Mouse (Mus musculus): ENCODE measurements at regions not wholly inside any gene's neighbourhood (a gene's known extent, or its start where the extent isn't known, plus 50 kb on each side); places are given as distances from the start of the nearest gene placed in this dataset.

DNA sequence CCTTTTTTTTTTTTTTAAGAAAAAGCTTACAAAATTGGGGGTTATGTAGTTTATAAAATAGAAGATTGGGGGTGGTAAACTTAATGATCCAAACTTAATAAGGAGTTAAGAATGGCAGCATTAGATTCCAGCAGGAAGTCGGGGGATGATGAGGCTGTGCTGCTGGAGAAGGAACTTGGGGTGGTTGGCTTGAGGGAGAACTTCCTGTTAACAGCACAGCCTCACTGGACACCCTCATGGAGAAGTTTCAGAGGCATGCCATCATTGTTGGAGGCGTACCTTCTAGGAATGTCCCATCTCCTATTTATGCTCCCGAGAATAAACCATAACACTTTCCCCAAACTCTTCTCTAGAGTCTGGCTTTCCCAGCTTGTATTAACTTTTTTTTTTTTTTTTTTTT lies 126.7 kb upstream of the Smim15 start:
- no peak overlapping the region for H3K4me2 ChIP-seq (ENCODE audit: low read depth, low read length)
- H3K27me3 ChIP-seq (ENCODE audit: control insufficient read depth, insufficient read depth, low read length): peaks cover 42% of the 10 kb centered on the region
- H3K9ac ChIP-seq (replicated peaks; ENCODE audit: low read depth, low read length): no peak overlapping the region
- H3K27ac ChIP-seq (ENCODE audit: low read depth): no peak overlapping the region
- no peaks in the 10 kb centered on the region for H3K9me3 ChIP-seq (replicated peaks; ENCODE audit: control insufficient read depth, low read length)
- ATAC-seq (ENCODE audit: insufficient read depth, low read depth) (no peak), DNase-seq (ENCODE audit: low spot score) (no peak)
- TF ChIP-seq CTCF (IDR thresholded peaks at IDR 0.05; ENCODE audit: low read depth): no peak
- no peak for TF ChIP-seq EP300 (IDR thresholded peaks at IDR 0.05; ENCODE audit: low read depth)
- WGBS: 77% methylated on average over 3 of the region's 3 CpGs
- H3K4me1 ChIP-seq (ENCODE audit: control insufficient read depth, insufficient read depth): no peaks in the 10 kb centered on the region
- no peaks in the 10 kb centered on the region for H3K36me3 ChIP-seq (replicated peaks; ENCODE audit: control insufficient read depth, insufficient read depth, low read length)
- no peak overlapping the region for H3K4me3 ChIP-seq (ENCODE audit: low read depth, low read length)

DNA sequence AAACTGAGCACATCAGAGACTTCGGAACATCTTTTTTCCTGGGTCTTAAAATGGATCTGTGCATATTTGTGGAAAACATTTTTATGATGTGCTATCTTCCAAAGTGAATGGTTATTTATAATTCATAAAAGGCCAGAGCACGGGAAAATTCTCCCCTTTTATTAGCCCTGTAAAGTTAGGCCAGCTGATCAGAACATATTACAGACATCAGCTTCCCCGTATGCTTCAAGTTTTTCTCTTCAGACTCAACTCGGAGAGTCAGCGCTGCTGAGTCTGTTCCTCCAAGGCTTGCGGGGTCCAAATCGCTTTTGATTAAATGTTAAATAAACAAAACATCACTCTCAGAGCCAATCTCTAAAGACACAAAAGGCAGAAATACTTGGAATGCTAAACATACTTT lies 134.1 kb upstream of the Smim15 start:
- Histone ChIP-seq H3K27me3 (ENCODE audit: control insufficient read depth, insufficient read depth, low read length) (peaks cover 65% of the 10 kb centered on the region), H3K36me3 (replicated peaks; ENCODE audit: control insufficient read depth, insufficient read depth, low read length) (no peaks in the 10 kb centered on the region), H3K4me3 (ENCODE audit: low read depth, low read length) (no peak overlapping the region), H3K27ac (ENCODE audit: low read depth) (no peak overlapping the region), H3K4me1 (ENCODE audit: control insufficient read depth, insufficient read depth) (no peaks in the 10 kb centered on the region), H3K4me2 (ENCODE audit: low read depth, low read length) (no peak overlapping the region), H3K9me3 (replicated peaks; ENCODE audit: control insufficient read depth, low read length) (no peaks in the 10 kb centered on the region), H3K9ac (replicated peaks; ENCODE audit: low read depth, low read length) (no peak overlapping the region)
- 70% methylated on average over 7 of the region's 7 CpGs for WGBS
- DNase-seq (ENCODE audit: low spot score) (no peak), ATAC-seq (ENCODE audit: insufficient read depth, low read depth) (no peak)
- TF ChIP-seq CTCF (IDR thresholded peaks at IDR 0.05; ENCODE audit: low read depth) (no peak), EP300 (IDR thresholded peaks at IDR 0.05; ENCODE audit: low read depth) (no peak)

DNA sequence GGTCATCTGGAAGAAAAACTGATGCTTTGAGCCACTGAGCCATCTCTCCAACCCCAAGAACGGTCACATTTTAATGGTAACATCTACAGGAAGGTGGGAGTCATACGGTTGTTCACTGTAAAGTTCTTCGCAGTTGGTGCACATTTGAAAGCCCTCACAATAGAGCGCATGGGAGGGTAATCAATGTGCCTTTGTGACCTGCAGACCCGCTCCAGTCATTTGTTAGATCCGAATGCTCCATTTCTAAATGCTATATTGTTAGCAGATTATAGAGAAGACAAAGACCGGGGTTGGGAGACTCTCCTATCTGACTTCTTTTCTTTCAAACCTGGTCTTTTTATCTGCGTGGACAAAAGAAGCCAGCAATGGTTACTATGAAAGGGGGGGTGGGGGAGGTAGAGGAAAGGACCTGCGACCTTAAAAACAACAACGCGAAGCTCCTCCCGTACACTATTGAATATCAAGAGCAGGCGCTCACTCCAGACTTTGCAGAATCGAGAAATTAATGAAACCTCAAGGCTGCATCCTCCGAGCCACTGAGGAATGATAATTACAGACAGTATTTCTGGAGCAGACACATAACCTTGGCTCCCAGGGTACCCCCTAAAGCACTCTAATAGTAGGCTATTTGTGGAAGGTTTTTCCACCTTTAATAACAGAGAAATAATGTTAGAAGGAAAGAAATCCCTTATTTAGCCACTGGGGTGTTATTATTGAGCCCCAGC lies 134.7 kb upstream of the Smim15 start:
- WGBS: 73% methylated on average over 15 of the region's 15 CpGs
- Histone ChIP-seq H3K4me3 (ENCODE audit: low read depth, low read length) (no peak overlapping the region), H3K27ac (ENCODE audit: low read depth) (no peak overlapping the region), H3K9ac (replicated peaks; ENCODE audit: low read depth, low read length) (no peak overlapping the region), H3K27me3 (ENCODE audit: control insufficient read depth, insufficient read depth, low read length) (peaks cover 72% of the 10 kb centered on the region), H3K9me3 (replicated peaks; ENCODE audit: control insufficient read depth, low read length) (no peaks in the 10 kb centered on the region), H3K4me2 (ENCODE audit: low read depth, low read length) (no peak overlapping the region), H3K4me1 (ENCODE audit: control insufficient read depth, insufficient read depth) (no peaks in the 10 kb centered on the region), H3K36me3 (replicated peaks; ENCODE audit: control insufficient read depth, insufficient read depth, low read length) (no peaks in the 10 kb centered on the region)
- no peak for TF ChIP-seq CTCF (IDR thresholded peaks at IDR 0.05; ENCODE audit: low read depth)
- no peak for TF ChIP-seq EP300 (IDR thresholded peaks at IDR 0.05; ENCODE audit: low read depth)
- DNase-seq (ENCODE audit: low spot score) (no peak), ATAC-seq (ENCODE audit: insufficient read depth, low read depth) (no peak)

DNA sequence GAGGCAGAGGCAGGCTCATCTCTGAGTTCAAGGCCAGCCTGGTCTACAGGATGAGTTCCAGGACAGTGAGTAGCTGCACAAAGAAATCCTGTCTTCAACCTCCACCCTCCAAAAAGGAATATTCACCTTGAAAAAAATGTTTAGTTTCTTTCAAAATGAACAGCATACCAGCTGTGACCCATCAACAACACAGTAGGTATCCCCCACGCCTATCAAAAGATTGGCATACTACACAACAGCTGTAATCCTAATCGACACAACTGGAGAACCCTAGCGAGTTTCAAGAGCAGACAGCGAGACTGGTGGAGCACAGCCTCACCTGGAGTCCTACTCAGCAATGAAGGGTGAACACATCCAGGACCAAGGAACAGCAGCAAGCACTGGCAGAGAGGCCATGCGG lies 136.3 kb upstream of the Smim15 start:
- H3K36me3 ChIP-seq (replicated peaks; ENCODE audit: control insufficient read depth, insufficient read depth, low read length): no peaks in the 10 kb centered on the region
- H3K4me2 ChIP-seq (ENCODE audit: low read depth, low read length): no peak overlapping the region
- H3K27ac ChIP-seq (ENCODE audit: low read depth): no peak overlapping the region
- H3K9ac ChIP-seq (replicated peaks; ENCODE audit: low read depth, low read length): no peak overlapping the region
- WGBS: 84% methylated on average over 5 of the region's 5 CpGs
- H3K4me3 ChIP-seq (ENCODE audit: low read depth, low read length): no peak overlapping the region
- no peak for ATAC-seq (ENCODE audit: insufficient read depth, low read depth)
- peaks cover 78% of the 10 kb centered on the region for H3K27me3 ChIP-seq (ENCODE audit: control insufficient read depth, insufficient read depth, low read length)
- H3K4me1 ChIP-seq (ENCODE audit: control insufficient read depth, insufficient read depth): peaks cover 3% of the 10 kb centered on the region; the same call in 1 of the 2 replicates
- TF ChIP-seq CTCF (IDR thresholded peaks at IDR 0.05; ENCODE audit: low read depth) (no peak), EP300 (IDR thresholded peaks at IDR 0.05; ENCODE audit: low read depth) (no peak)
- DNase-seq (ENCODE audit: low spot score): no peak
- no peaks in the 10 kb centered on the region for H3K9me3 ChIP-seq (replicated peaks; ENCODE audit: control insufficient read depth, low read length)

DNA sequence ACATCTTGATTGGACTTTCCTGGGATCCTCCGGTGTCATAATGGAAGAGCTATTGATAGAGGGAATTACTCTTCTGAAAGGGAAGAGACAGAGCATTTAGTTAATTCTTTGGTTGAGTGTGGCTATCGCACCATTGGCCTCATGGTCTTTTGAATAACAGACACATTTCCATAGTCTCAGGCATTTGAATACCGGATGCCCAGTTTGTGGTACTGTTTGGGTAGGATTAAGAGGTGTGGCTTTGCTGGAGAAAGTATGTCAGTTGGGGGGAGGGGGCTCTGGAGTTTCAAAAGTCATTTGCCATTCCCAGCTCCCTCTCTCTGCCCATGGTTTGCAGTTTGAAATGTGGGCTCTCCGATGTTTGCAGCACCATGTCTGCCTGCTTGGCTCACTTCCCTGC lies 139.4 kb upstream of the Smim15 start:
- no peak for DNase-seq (ENCODE audit: low spot score)
- Histone ChIP-seq H3K36me3 (replicated peaks; ENCODE audit: control insufficient read depth, insufficient read depth, low read length) (no peaks in the 10 kb centered on the region), H3K9ac (replicated peaks; ENCODE audit: low read depth, low read length) (no peak overlapping the region), H3K27ac (ENCODE audit: low read depth) (no peak overlapping the region), H3K9me3 (replicated peaks; ENCODE audit: control insufficient read depth, low read length) (no peaks in the 10 kb centered on the region), H3K4me3 (ENCODE audit: low read depth, low read length) (no peak overlapping the region), H3K4me2 (ENCODE audit: low read depth, low read length) (no peak overlapping the region), H3K27me3 (ENCODE audit: control insufficient read depth, insufficient read depth, low read length) (peaks cover 77% of the 10 kb centered on the region), H3K4me1 (ENCODE audit: control insufficient read depth, insufficient read depth) (peaks cover 5% of the 10 kb centered on the region; the same call in 1 of the 2 replicates)
- no peak for ATAC-seq (ENCODE audit: insufficient read depth, low read depth)
- 74% methylated on average over 4 of the region's 4 CpGs for WGBS
- TF ChIP-seq EP300 (IDR thresholded peaks at IDR 0.05; ENCODE audit: low read depth) (no peak), CTCF (IDR thresholded peaks at IDR 0.05; ENCODE audit: low read depth) (no peak)
